Mouse (Mus musculus): ENCODE measurements around the gene Aida. TPM values are rescaled to one million over a fixed set of nuclear protein-coding genes. Genes with fewer than 3 reads are reported as not detected.

Gene Aida
- total RNA-seq, 2 experiments from 2014 or later = 37.3 TPM

Other genes with a start within 250 kb of the Aida start
- gene Disp1, start 75.1 kb upstream of the Aida start, total RNA-seq (2021) = 10 to 100 TPM; 10.0 to 14.1 TPM
- gene Brox, start 679 bp downstream of the Aida start, total RNA-seq (2021) = 10 to 100 TPM; 45.3 to 50.0 TPM
- 100 to 1,000 TPM; 107 to 115 TPM for gene Mia3, start 73.0 kb downstream of the Aida start, total RNA-seq (2021)
- 1 to 10 TPM; 7.8 to 9.1 TPM for gene Taf1a, start 92.4 kb downstream of the Aida start, total RNA-seq (2021)
- not detected for gene Hhipl2, start 121.6 kb downstream of the Aida start, total RNA-seq (2021)